Mouse (Mus musculus): Measurements from ENCODE around the gene Col4a1. TPM values are rescaled to one million over a fixed set of nuclear protein-coding genes. Genes with fewer than 3 reads are reported as not detected.

The Col4a1 gene
- polyA plus RNA-seq, 1 experiment from 2014 or later = 145 TPM

- WGBS = 85% methylated on average over 7 of the region's 7 CpGs
- Histone ChIP-seq H3K9me3 (replicated peaks) (no peaks in the 10 kb centered on the region), H3K36me3 (peaks cover 25% of the 10 kb centered on the region), H3K27me3 (ENCODE audit: low read depth, poor library complexity, severe bottlenecking) (peaks cover 3% of the 10 kb centered on the region; the same call in 1 of the 2 replicates), H3K4me1 (peaks cover 75% of the 10 kb centered on the region), H3K4me3 (no peak overlapping the region), H3K27ac (no peak overlapping the region)
- DNase-seq (ENCODE audit: low spot score) = no peak
Observed at GRCm38 (mm10) chr8:11308570-11308998, 4.0 kb downstream of the Col4a1 start.

- Histone ChIP-seq H3K9me3 (replicated peaks) (no peaks in the 10 kb centered on the region), H3K4me1 (peaks cover 71% of the 10 kb centered on the region), H3K36me3 (peaks cover 28% of the 10 kb centered on the region), H3K27ac (no peak overlapping the region), H3K4me3 (no peak overlapping the region), H3K27me3 (ENCODE audit: low read depth, poor library complexity, severe bottlenecking) (no peaks in the 10 kb centered on the region)
- no peak for DNase-seq (ENCODE audit: low spot score)
- 81% methylated on average over 7 of the region's 7 CpGs for WGBS
Observed at GRCm38 (mm10) chr8:11307451-11307850, 5.2 kb downstream of the Col4a1 start.

GRCm38 (mm10) chr8:11305539-11305938, 7.1 kb downstream of the Col4a1 start:
- 92% methylated on average over 1 of the region's 1 CpGs for WGBS
- H3K4me3 ChIP-seq = no peak overlapping the region
- no peak overlapping the region for H3K27ac ChIP-seq
- no peaks in the 10 kb centered on the region for H3K27me3 ChIP-seq (ENCODE audit: low read depth, poor library complexity, severe bottlenecking)
- H3K4me1 ChIP-seq = peaks cover 60% of the 10 kb centered on the region
- DNase-seq (ENCODE audit: low spot score) = no peak
- peaks cover 30% of the 10 kb centered on the region for H3K36me3 ChIP-seq
- H3K9me3 ChIP-seq (replicated peaks) = no peaks in the 10 kb centered on the region

- H3K36me3 ChIP-seq = peaks cover 30% of the 10 kb centered on the region
- no peak for DNase-seq (ENCODE audit: low spot score)
- no peaks in the 10 kb centered on the region for H3K27me3 ChIP-seq (ENCODE audit: low read depth, poor library complexity, severe bottlenecking)
- 61% methylated on average over 6 of the region's 6 CpGs for WGBS
- H3K4me1 ChIP-seq = peaks cover 60% of the 10 kb centered on the region
- no peak overlapping the region for H3K4me3 ChIP-seq
- no peak overlapping the region for H3K27ac ChIP-seq
- no peaks in the 10 kb centered on the region for H3K9me3 ChIP-seq (replicated peaks)
Observed at GRCm38 (mm10) chr8:11304027-11304601, 8.5 kb downstream of the Col4a1 start.

- Histone ChIP-seq H3K36me3 (peaks cover 5% of the 10 kb centered on the region; the same call in 1 of the 2 replicates), H3K4me1 (peaks cover 72% of the 10 kb centered on the region), H3K9me3 (replicated peaks) (no peaks in the 10 kb centered on the region), H3K27me3 (ENCODE audit: low read depth, poor library complexity, severe bottlenecking) (no peaks in the 10 kb centered on the region), H3K27ac (no peak overlapping the region), H3K4me3 (no peak overlapping the region)
- WGBS = 87% methylated on average over 8 of the region's 8 CpGs
- DNase-seq (ENCODE audit: low spot score) = no peak
Observed at GRCm38 (mm10) chr8:11300436-11300835, 12.2 kb downstream of the Col4a1 start.

GRCm38 (mm10) chr8:11299317-11299602, 13.4 kb downstream of the Col4a1 start:
- Histone ChIP-seq H3K27ac (peak overlapping the region; percentile 80), H3K27me3 (ENCODE audit: low read depth, poor library complexity, severe bottlenecking) (no peaks in the 10 kb centered on the region), H3K4me1 (peaks cover 64% of the 10 kb centered on the region), H3K9me3 (replicated peaks) (no peaks in the 10 kb centered on the region), H3K36me3 (peaks cover 5% of the 10 kb centered on the region; the same call in 1 of the 2 replicates), H3K4me3 (no peak overlapping the region)
- 61% methylated on average over 3 of the region's 3 CpGs for WGBS
- no peak for DNase-seq (ENCODE audit: low spot score)

- H3K27me3 ChIP-seq (ENCODE audit: low read depth, poor library complexity, severe bottlenecking) = no peaks in the 10 kb centered on the region
- peaks cover 59% of the 10 kb centered on the region for H3K4me1 ChIP-seq
- peak overlapping the region; percentile 80 for H3K27ac ChIP-seq
- peak; percentile 54 for DNase-seq (ENCODE audit: low spot score)
- peak overlapping the region; percentile 18; the same call in 1 of the 2 replicates for H3K4me3 ChIP-seq
- H3K36me3 ChIP-seq = peaks cover 6% of the 10 kb centered on the region; the same call in 1 of the 2 replicates
- no peaks in the 10 kb centered on the region for H3K9me3 ChIP-seq (replicated peaks)
- WGBS = 31% methylated on average over 12 of the region's 12 CpGs
Observed at GRCm38 (mm10) chr8:11298531-11299316, 13.9 kb downstream of the Col4a1 start.

GRCm38 (mm10) chr8:11297141-11297838, 15.3 kb downstream of the Col4a1 start:
- Histone ChIP-seq H3K27me3 (ENCODE audit: low read depth, poor library complexity, severe bottlenecking) (no peaks in the 10 kb centered on the region), H3K27ac (peak overlapping the region; percentile 80), H3K4me3 (no peak overlapping the region), H3K9me3 (replicated peaks) (no peaks in the 10 kb centered on the region), H3K4me1 (peaks cover 53% of the 10 kb centered on the region), H3K36me3 (peaks cover 12% of the 10 kb centered on the region; the same call in 1 of the 2 replicates)
- 87% methylated on average over 8 of the region's 8 CpGs for WGBS
- no peak for DNase-seq (ENCODE audit: low spot score)

GRCm38 (mm10) chr8:11296282-11296943, 16.2 kb downstream of the Col4a1 start:
- H3K4me1 ChIP-seq = peaks cover 55% of the 10 kb centered on the region
- peak overlapping the region; percentile 80 for H3K27ac ChIP-seq
- no peaks in the 10 kb centered on the region for H3K27me3 ChIP-seq (ENCODE audit: low read depth, poor library complexity, severe bottlenecking)
- 89% methylated on average over 10 of the region's 10 CpGs for WGBS
- peaks cover 14% of the 10 kb centered on the region for H3K36me3 ChIP-seq
- no peak for DNase-seq (ENCODE audit: low spot score)
- no peaks in the 10 kb centered on the region for H3K9me3 ChIP-seq (replicated peaks)
- H3K4me3 ChIP-seq = no peak overlapping the region

GRCm38 (mm10) chr8:11292611-11293010, 20.0 kb downstream of the Col4a1 start:
- Histone ChIP-seq H3K27ac (no peak overlapping the region), H3K9me3 (replicated peaks) (no peaks in the 10 kb centered on the region), H3K36me3 (peaks cover 13% of the 10 kb centered on the region), H3K27me3 (ENCODE audit: low read depth, poor library complexity, severe bottlenecking) (no peaks in the 10 kb centered on the region), H3K4me3 (no peak overlapping the region), H3K4me1 (peaks cover 34% of the 10 kb centered on the region)
- 54% methylated on average over 3 of the region's 3 CpGs for WGBS
- DNase-seq (ENCODE audit: low spot score) = no peak

GRCm38 (mm10) chr8:11290533-11290932, 22.1 kb downstream of the Col4a1 start:
- Histone ChIP-seq H3K36me3 (peaks cover 13% of the 10 kb centered on the region), H3K27ac (no peak overlapping the region), H3K4me3 (no peak overlapping the region), H3K9me3 (replicated peaks) (no peaks in the 10 kb centered on the region), H3K4me1 (peaks cover 15% of the 10 kb centered on the region; the same call in 1 of the 2 replicates), H3K27me3 (ENCODE audit: low read depth, poor library complexity, severe bottlenecking) (no peaks in the 10 kb centered on the region)
- 28% methylated on average over 1 of the region's 1 CpGs for WGBS
- DNase-seq (ENCODE audit: low spot score) = no peak

- no peak for DNase-seq (ENCODE audit: low spot score)
- Histone ChIP-seq H3K27me3 (ENCODE audit: low read depth, poor library complexity, severe bottlenecking) (no peaks in the 10 kb centered on the region), H3K27ac (no peak overlapping the region), H3K36me3 (peaks cover 11% of the 10 kb centered on the region), H3K4me3 (no peak overlapping the region), H3K9me3 (replicated peaks) (no peaks in the 10 kb centered on the region), H3K4me1 (peaks cover 24% of the 10 kb centered on the region)
- 83% methylated on average over 6 of the region's 6 CpGs for WGBS
Observed at GRCm38 (mm10) chr8:11288286-11288685, 24.3 kb downstream of the Col4a1 start.
